Mouse (Mus musculus): ENCODE measurements around the gene St5.

DNA sequence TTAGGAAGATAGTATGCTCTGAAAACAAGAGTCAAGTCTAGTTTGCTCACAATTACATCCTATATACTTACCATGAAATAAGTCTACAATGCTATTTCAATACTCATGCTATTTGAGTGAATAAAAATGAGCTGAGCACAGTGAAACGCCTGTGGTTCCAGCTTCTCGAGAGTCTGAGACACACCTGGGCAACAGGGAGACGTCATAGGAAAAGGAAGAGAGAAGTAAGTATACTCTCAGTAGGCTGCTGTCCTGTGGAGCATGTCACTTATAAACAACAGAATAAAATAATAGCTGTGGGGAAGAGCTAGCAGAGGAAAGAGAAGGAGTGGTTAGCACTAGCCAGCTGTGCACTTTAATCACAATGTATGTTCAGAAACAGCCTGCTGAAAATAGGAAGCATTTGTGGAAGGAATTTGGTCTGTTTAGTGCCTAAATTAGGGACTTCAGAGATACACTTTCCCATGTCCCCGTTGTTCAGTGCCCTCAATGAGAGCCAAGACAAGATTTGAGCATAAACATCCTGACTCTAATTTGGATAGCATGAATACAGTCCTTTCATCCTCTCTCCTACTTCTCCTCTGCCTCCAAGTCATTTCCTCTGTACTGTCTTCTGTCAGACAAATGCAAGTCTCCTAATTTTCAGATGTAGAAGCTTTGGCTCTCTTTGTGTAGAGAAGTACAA lies 28.3 kb downstream of the St5 start:
- TF ChIP-seq ZNF384 (IDR thresholded peaks at IDR 0.05; ENCODE audit: low read depth, low read length), result no peak
- TF ChIP-seq HCFC1 (IDR thresholded peaks at IDR 0.05; ENCODE audit: borderline replicate concordance, insufficient read depth, low read length), result no peak
- TF ChIP-seq MAFK (IDR thresholded peaks at IDR 0.05; ENCODE audit: insufficient read depth, low read depth, low read length), result no peak
- no peak for TF ChIP-seq ZC3H11A (IDR thresholded peaks at IDR 0.05; ENCODE audit: borderline replicate concordance, low read depth, low read length)
